Mouse (Mus musculus) right cerebral cortex, postnatal 4 days (tissue): ENCODE measurements around the gene Zfp526.

Experiments
- DNase-seq: peaks from one replicate; pipeline ENCODE4 v3.0.0-alpha.2; 2022

Zfp526 gene

GRCm38 (mm10) chr7:25221102-25221883 lies at the start of gene Zfp526:
Gene Zfp526, plus strand, starts transcription at chr7:25221425.
- peak; percentile 94 for DNase-seq

GRCm38 (mm10) chr7:25172669-25173068 lies 48.6 kb upstream of the Zfp526 start:
- DNase-seq = no peak

GRCm38 (mm10) chr7:25174343-25174742 lies 46.9 kb upstream of the Zfp526 start:
- no peak for DNase-seq

GRCm38 (mm10) chr7:25178317-25178716 lies 42.9 kb upstream of the Zfp526 start:
- no peak for DNase-seq

DNA sequence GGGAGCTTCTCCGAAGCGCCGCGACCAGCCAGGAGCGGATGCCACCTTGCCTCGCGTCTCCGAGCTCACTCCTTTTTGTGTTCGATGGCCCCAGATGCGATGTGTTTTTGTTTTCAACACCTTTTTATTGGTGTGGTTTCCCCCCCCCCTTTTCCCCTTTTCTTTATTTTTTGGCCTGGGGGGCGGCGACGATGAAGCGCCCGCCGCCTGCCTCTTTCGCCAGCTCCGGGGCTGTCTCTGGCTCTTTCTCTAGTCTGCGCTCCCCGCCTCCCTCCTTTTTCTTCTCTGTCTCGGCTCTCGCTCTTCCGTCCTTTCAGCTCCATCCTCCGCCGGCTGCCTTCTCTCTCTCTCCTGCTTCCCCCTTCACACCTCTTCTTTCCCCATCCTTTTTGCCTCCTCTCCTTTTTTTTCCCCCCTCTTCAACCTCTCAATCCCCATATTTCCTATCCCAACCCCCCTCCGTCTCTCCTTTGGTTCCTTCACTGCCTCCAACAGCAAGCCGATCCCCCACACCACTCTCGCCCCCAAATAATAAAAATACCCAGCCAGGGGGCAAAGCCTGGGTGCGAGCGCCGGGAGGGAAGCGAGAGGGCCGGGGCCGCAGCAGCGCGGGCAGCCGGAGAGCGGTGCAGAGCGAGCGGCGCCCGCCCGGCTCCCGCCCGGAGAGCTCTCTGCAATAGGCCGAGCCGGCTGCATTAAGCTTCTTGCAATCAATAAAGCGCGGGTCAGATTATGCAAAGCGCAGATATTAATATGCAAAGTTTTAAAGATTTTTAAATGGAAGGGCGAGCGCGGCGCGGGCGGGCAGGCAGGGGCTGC lies 42.2 kb upstream of the Zfp526 start:
- DNase-seq = peak; percentile 52

- peak; percentile 87 for DNase-seq
Observed at GRCm38 (mm10) chr7:25179606-25180161, 41.5 kb upstream of the Zfp526 start, which contains the start of gene Pou2f2. Gene Pou2f2, minus strand, starts transcription at chr7:25179726.

- DNase-seq = no peak
Observed at GRCm38 (mm10) chr7:25180512-25180911, 40.7 kb upstream of the Zfp526 start.

- DNase-seq = no peak
Observed at GRCm38 (mm10) chr7:25181331-25181790, 39.9 kb upstream of the Zfp526 start.

DNA sequence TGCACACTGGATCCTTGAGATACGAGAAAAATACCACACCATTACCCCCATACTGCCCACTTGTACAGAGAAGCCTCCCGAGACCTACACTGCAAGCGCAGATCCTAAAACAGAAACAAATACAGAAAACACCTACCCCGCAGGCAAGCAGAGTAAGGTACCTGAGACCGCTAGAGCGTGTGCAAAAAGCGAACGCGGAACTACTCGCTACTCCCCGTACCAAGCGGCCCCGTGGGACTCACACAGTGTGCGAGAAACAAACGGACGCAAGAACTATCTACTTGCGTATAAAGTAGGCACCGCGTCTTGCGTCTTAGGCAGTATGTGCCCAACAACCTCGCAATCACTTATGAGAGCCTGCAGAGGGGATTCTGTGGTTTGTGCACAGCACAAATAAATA lies 39.4 kb upstream of the Zfp526 start:
- DNase-seq = no peak

GRCm38 (mm10) chr7:25184091-25184490 lies 37.1 kb upstream of the Zfp526 start:
- DNase-seq = no peak

DNA sequence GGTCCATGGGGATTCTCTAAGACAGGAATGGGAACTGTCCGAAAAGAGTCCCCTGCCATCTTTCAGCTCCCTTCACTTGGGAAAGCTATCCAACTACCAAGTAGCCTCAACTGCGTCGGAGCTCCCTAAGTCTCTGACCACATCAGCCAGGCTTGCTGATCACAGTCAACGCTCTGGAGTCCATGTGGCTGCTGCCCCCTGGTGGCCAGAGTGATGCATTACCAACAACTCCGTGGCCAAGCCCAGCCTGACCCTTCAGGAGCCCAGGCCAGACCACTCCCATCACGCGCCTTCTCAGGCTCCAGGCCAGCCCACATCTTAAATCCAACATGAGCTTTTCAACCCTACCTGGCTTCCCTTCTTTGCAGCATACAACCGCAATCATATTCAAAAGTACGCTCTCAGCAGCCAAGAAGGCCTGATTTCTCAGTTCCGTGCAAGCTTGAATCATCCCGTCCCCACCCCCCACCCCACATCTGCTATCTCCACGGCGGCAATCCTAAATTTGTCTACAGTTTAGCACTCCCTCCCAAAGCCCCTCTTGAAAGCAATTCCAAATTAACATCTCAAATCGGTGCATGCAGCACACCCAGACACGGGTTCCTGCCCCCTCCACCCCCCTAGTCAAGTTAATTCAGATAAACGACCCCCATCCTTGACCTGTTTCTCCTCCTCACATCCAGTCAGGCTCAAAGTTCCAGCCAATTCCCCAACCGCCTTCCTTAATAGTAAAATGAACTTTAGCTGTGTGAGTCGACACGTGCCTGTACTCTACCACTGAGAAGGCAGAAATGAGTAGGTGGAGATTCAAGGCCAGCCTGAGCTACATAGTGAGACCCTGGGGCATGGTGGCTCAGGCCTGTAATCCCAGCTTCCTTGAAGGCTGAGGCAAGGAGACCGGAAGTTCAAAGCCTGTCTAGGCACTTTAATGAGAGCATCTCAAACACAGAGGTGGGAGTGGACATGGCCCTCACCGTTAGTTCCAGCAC lies 33.3 kb upstream of the Zfp526 start:
- peak; percentile 88 for DNase-seq

GRCm38 (mm10) chr7:25190806-25191205 lies 30.4 kb upstream of the Zfp526 start:
- DNase-seq = no peak

DNA sequence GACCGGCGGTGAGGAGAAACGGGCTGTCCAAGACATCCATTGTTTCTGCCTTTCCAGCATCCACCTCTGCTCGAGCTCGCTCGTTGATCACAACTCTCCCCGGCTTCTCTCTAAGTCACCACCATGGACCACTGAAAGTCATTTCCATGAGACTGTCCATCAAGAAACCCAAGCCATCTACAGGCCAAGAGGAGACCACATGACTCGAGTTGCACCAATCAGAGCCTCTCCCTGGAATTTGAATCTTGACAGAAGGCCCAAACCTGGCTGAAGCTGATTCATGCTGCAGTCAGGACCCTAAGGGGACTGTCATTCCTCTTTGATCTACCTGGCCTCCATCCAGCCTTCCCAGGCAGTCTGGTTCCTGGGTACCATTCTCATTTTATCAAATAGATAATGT lies 29.1 kb upstream of the Zfp526 start:
- DNase-seq = no peak

DNA sequence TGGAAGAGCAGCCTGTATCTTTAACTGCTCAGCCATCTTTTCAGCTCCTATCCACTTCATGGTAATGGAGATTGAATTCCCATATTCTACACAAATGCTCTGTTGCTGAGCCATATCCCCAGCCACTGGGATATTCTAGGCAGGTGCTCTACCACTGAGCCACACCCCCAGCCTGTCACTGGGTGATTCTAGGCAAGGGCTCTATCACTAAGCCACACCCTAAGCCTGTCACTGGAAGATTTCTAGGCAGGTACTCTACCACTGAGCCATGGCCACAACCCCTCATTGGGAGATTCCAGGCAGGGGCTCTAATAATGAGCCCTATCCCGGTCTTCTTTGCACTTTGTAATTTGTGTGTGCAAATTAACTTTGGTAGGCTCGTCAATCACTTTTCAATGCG lies 26.1 kb upstream of the Zfp526 start:
- no peak for DNase-seq

DNA sequence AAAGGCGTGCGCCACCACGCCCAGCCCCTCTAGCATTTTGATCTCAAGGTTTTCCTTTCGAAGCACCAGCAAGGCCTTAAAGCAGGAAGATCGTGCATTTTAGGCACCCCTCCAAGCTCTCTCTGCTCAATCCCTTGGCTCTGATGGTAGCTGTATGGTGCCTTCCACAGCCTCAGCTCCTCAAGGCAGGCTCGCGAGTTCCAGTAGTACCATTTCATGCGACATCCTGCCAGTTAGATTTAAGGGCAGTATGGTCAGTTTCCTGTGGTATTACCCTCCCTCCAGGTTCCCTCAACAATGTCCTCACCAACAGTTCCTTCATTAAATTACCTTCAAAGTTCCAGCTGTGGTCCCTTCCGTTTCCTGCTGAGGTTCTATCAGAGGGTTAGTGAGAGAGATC lies 25.1 kb upstream of the Zfp526 start:
- no peak for DNase-seq

DNA sequence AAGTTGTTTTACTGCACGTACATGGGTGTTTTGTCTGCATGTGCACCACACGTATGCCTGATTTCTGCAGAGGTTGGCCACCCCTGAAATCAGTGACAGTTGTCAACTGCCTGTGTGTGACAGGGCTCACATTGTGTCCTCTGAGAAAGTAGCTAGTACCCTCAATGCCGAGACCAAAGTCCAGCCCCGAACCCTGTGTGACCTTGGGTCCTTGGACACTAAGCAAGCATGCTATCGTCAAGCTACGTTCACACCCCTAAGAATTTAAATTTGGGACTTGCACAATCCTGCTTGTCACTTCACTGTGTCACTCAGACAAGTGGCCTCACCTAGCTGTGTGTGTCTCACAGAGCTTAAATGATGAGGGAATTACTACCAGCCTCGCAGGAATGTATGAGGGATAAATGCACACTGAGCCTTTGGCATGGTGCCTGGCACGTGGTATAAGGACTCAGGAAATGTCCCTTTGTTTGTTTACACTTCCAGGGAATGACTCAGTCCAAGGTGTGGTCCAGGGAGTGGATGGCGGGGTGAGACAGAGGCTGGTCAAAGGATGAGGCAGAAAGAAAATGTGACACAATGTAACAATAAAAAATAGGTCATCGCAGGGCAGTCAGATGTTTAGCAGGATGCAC lies 23.7 kb upstream of the Zfp526 start:
- DNase-seq = no peak

GRCm38 (mm10) chr7:25203624-25204023 lies 17.6 kb upstream of the Zfp526 start:
- no peak for DNase-seq

- DNase-seq = no peak
Observed at GRCm38 (mm10) chr7:25205355-25206093, 15.7 kb upstream of the Zfp526 start.

- no peak for DNase-seq
Observed at GRCm38 (mm10) chr7:25206094-25206830, 15.0 kb upstream of the Zfp526 start.

DNA sequence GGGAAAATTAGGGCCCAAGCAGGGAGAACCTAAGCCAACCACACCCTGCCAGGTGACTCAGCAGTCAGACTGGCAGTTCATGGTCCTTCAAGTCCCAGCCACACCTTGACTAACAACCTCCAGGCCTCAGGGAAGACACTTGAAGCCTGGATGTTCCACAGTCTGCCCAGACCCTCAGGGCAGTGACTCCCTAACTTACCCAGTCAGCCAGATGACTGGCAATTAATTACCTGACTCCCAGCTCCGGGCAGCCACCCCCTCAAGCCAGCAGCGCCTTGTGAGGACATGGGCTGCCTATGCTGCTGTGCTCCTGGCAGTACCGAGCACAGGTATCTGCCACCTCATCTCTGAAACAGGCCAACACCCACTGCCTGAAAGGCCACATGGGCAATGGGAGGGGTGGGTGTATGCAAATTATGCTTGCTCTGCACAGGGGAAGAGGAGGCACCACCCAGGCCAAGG lies 12.0 kb upstream of the Zfp526 start:
- DNase-seq = no peak
